Mouse (Mus musculus) thymus, postnatal 0 days (tissue): ENCODE measurements around the gene Mafk. TPM values are rescaled to one million over a fixed set of nuclear protein-coding genes. Genes with fewer than 3 reads are reported as not detected.

Experiments
- DNase-seq: peaks from one replicate; pipeline ENCODE4 v3.0.0-alpha.2; 2015; ENCODE audit warnings: low spot score
- polyA plus RNA-seq: library from polyadenylated mRNA; unstranded; fragments of >200 nt; fragmentation: Nextera tagmentation; extraction: Ambion mirVana; gene quantifications from 2 replicates; pipeline ENCODE4 v1.2.1, GENCODE M21; 2015

Mafk gene
- polyA plus RNA-seq, 1 experiment from 2014 or later: 40.8 TPM

DNA sequence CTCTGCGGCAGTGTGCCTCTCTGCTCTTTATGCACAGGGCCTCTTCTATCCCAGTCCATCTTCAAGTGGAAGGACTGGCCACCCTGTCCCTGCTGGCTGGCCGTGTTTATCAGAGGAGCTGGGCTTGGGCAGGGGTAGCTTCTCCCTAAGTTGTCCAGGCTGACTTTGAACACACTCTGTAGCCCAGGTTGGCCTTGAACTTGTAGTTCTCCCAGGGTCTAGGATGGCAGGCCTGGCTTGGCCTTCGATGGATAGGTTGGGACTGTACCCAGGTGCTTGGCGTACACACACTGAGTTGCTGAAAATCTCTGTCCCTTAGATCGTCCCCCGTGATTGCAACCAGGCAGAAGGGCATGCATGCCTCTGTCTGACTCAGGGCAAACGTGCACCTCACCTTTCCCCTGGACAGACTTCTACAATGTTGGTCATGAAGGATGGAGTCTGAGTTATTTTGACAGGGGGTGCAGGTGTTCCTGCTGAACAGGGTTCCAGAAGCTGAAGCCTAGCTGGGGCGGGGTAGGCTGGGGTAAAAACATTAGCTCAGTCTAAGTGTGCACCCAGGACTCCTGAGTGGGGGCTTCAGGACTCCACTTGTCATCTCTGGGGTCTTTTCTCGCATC lies 4.8 kb downstream of the Mafk start:
- DNase-seq: no peak

DNA sequence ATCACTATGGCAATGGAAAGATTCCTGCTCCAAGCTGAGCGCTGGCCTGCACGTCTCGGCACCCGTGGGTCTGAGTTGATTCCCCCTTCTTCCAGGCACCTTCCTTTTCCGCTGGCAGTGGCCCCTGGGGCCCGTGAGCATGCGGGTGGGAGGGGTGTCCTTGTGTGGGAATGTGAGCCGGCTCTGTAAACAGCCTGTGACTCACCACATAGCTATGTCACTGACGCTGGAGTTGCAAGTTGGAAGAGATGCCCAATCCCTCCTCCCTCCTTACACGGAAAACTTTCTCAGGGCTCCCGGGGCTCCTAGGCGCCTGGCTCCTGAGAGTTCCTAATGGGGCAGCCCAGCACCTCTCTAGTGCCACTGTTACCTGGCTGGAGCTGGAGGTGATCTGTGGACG lies 5.6 kb downstream of the Mafk start:
- DNase-seq: no peak

DNA sequence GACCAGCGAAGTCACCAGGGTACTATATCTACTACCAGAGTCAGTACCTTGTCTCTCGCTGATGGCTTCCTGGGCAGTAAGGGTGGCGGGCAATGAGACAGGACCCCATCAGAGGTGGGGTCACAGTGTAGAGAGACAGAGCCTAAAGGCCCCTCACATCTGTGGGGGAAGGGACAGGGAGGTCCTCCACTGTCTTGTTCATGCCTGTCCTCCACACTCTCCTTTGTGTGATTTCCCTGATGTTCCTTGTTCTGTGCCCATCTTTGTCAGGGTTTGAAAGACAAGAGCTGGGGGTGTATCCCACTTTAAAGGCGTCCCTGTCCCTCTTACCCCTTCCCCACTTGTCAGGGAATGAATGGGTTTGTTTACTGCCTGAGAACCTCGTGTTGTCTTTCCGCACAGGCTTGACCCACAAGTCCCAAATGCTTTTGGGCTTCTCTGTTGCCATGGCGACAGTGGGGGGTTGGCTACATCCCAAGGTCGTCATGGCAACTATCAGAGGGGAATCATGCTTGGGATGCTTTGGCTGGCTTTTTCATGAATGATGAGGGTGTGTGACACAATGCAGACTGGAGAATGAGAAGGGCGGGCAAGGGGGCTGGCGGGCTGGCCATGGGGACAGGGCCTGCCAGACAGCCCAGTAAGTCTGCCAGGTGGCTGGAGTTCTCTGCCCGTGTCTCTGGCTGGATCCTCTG lies 6.3 kb downstream of the Mafk start:
- no peak for DNase-seq

DNA sequence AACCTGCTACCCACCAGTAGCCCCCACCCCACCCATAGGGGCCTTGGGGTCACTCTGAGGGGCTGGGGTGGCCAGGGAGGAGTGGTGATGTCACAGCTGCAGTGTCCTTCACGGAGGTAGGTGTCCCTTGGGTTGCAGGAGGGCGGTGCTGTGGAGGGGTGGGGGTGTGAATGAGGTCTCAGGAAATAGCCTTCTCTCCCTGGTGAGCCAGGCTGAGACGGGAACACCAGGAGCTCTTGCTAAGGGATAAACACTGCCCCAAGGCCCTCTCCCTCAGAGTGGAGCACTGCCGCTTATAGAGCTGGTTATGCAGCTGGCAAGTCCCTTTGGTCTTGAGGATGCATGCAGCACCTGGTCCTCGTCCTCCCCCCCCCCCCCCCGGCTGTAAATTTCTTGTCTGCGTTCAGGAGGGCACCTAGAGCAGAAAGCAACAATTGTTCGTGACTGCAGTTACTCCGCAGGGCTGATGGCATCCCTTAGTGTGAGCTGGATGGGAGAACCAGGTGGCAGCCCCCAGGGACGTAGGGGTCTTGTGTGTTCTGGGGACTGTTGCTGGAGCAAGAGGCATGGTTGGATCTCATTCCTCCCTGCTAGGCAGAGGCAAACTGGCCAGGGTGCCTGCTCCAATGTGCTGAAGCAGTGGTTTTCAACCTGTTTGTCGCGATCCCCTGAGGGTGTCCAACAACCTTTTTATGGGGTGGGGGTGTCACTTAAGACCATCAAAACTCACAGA lies 7.0 kb downstream of the Mafk start:
- DNase-seq: no peak

DNA sequence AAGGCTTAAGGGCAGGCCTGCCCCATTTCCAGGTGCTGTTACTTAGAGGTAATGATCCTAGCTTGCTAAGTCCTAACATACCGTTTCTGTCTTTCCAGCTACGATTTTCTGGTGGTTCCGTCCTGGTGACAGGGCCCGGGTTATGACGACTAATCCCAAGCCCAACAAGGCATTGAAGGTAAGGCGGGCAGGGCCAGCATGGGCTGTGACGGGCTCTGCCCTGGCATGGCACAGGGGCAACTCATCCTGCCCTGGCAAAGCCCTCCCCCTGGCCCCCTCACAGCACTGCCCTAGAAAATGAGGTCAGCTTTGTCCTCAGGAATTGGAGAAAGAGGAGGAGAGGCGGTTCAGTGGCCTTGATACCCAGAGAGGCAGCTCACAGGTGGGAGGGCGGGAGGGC lies 7.7 kb downstream of the Mafk start:
- DNase-seq: no peak

DNA sequence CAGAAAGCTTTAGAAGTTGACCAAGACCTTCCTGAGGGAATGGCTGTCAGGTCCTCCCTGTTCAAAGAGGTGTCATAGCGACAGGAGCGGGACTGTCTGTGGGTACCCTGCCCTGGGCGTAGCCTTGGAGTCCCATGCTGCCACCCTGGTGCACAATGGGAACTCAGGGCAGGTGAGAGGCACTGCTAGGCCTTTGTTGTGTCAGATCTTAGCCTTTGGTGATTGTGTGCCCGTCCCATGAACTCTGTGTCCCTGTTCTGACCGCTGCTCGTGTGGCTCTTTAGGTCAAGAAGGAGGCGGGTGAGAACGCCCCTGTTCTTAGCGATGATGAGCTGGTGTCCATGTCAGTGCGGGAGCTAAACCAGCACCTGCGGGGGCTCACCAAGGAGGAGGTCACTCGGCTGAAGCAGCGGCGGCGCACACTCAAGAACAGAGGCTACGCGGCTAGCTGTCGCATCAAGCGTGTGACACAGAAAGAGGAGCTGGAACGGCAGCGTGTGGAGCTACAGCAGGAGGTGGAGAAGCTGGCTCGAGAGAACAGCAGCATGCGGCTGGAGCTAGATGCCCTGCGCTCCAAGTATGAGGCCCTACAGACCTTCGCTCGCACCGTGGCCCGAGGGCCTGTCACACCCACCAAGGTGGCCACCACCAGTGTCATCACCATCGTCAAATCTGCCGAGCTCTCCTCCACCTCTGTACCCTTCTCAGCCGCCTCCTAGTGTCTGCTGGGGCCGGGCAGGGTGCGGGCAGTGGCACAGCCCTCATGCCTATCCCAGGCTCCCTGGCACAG lies 8.7 kb downstream of the Mafk start:
- DNase-seq: no peak

DNA sequence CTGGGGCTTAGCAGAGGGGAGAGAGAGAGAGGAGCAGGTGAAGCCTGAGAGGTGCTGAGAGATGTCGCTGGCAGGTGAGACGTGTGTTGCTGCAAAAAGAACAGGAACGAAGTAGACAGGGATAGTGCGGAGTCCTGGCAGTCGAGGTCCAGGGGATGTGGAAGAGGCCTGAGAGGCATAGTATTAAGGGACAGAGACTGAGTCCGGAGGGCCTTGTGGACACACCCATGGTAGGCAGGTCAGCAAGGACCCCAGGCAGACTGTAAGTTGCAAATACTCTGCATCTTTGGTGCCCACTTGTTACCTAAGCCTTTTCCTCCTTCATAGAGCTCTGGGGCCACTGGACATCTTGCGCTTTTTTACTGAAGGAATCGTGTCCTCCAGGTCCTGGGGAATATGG lies 9.9 kb downstream of the Mafk start:
- DNase-seq: no peak

DNA sequence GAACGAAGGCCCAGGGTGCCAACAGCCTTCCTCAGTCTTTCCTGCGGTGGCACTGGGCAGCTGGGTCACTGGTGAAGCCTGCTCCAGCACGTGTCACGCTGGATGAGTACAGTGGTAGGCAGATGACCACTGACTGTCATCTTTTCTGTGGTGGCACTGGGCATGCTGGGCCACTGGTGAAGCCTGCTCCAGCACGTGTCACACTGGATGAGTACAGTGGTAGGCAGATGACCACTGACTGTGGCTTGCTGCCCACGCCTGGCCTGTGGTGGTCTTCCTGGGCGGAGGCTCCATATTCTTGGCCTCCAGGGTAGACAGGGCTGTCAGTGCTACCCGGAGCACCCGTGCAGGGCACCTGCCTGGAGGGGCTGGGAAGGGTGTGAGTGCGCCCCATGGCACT lies 10.6 kb downstream of the Mafk start:
- DNase-seq: no peak

DNA sequence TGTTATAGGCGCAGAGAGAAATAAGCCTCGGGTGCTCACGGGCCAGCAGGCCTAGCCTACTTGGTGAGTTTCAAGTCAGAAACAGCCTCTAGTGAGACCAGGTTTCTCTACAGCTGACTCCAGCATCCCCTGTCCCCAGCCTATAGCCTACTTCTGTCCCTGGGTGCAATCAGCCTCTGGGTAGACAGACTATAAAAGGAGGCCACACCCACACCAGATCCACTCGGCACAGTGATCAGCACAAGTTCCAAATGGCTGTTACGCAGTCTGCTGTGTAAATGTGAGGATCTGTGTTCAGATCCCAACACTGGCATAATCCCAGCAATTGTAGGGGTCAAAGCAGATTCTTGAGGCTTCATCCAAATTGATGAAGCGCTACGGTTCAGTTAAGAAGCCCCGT lies 11.9 kb downstream of the Mafk start:
- DNase-seq: no peak

DNA sequence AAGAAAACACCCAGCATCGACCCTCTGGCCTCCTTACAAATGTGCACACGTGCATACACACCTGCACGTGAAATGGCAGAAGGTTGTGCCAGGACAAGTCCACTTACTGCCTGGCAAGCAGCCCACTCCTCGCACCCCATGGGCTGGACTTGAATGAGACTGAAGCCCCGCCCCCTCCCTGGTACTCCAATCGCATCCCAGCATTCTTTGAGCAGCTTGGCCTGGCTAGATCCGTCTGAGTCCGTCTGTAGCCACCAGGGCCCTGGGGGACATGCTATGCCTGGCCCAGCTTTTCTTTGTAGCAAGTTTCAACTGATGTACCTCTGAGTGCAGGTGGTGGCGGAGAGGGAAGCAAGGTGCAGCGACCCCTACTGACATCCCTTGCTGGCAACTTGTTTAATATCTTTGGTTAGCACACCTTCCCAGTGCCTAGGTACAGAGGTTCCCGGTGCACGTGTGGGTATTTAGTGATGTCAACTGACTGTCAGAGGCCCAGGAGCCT lies 12.3 kb downstream of the Mafk start:
- peak; percentile 53 for DNase-seq

DNA sequence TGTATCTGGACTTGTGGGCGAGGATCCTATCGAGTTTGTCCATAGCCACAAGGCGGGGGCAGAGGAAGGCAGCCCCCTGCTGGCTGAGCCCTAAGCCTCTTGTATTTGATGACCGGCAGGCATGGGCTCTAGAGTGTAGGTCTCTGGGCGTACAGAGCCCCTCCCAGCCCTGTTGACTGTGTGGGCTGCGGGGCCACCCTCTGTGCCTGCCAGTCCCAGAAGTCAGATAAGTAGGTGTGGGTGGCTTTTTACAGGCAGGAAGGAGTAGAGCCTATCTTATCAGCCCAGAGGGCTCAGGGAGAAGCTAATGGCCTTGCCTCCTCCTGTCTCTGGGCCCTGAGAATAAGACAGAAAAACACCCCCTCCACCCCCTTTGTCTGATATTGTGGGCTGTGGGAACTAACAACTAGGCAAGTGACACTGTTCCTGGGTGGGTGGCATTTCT lies 12.8 kb downstream of the Mafk start:
- no peak for DNase-seq

DNA sequence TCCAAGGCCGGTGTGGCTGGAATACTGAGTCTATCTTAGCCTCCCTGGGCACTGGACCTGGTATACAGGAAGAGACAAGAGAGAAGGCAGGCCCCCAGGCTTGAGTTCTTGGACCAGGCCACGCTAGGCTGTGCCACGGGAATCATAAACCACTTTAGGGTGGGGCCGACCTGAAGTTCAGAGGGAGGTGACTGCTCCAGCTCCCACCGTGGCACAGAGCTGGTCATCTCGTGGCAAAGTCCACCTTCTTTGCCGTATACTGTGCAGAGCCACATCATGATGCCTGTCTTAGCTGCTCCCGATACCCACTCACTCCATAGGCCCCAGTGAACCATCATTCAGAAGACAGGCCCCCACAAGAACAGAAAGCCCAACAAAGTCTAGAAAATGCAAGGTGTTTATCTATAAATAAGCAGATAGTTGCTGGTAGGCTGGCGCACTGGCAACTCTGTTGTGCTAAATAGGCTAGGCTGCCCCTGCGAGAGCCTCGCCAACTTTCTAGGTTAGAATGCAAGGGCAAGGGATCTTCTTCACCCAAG lies 13.3 kb downstream of the Mafk start:
- DNase-seq: no peak

DNA sequence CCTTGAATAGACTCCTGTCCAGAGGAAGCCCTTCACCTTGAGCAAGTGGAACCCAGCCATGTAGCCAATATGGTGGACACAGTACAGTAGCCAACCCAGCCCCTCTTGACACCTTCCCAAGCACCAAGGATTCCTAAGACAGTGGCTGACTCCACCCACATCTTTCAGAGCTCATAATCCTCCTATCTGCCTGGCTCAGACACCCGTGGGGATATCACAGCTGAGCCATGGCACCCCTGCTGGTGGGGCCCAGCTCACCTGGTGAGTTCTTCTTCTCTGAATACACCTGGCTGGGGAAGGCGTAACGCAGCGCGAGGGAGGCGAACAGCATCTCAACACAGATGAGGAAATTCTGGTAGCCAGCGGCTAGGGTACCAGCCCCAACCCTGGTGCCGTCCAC lies 14.6 kb downstream of the Mafk start:
- DNase-seq: no peak

DNA sequence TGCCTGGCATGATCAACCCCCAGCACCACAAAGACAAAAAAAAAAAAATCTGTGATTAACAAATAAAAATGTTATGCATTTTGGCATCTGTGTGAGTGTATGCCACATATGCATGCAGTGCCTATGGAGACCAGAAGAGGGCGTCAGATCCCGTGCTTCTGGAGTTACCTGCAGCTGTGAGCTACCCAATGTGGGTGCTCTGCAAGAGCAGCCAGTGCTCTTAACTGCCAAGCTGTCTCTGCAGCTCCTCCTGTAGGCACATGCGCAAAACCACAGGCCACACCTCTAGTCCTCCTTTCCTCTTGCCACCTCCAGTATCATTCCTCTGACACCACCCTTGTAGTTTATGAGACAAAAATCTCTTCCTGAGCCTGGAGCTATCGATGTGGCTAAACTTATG lies 18.1 kb downstream of the Mafk start:
- peak; percentile 32 for DNase-seq

DNA sequence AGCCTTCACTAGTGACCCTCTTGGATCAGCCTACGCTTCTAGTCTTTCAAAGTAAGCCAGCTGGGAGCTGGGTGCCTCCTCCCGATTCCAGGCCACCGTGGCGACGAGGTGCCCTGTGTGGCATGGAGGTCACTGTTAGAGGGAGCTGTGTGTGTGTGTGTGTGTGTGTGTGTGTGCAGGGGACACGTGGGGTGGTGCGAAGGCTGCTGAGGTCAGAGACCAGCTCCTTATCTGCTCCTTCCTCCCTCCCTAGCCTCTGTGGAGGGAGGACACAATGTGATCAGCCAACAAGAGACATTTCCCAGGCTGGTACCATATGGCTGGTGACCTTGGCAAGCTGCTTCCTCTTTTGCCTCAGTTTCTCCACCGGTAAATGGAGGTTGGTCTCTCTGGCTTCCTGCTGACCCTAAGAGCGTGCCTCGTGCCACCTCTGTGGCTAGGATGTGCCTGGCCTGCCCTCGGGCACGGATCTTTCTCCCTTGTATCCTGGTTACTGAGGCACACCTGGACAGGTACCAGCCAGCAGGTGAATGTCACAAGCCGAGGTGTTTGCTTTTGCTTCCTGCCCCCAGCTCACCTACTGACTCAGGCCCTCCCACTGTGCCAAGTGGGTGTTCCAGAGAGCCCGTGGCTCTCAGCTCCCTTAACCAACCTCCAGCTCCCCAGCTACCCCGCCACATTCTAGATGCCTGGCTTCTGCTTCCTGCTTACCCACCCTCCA lies 20.5 kb downstream of the Mafk start:
- DNase-seq: no peak

DNA sequence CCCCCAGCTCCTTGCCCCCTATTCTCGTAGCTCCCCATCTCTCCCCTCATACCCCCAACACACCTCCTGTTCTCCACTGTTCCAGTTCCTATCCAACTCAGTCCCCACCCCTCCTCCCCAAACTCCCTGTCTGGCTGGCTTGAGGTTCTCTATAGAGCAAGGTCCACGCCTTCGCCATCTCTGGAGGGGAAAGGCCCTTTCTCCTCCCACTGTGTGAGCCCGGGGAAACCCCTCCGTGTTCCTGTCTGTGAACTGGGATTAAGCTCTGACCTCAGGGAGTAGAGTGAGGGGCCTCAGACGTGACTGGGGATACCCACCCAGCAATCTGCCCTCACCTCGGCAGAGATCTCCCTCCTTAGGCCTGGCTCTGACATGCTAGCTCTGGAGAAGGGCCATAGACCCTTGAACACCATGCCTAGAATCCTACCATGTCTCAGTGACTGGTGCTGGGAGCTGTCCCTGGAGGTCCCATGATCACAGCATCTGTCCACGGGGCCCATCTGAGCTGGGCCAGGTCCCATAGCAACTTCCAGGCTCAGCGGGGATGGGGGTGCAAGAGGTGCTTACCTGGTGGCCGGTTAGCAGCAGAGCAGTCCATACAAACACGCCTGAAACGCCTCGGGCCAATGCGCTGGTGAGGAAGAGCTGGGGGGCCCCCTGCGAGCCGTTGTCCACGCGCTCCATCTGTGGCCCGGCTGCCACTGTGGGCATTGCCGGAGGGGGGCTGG lies 21.2 kb downstream of the Mafk start:
- no peak for DNase-seq

DNA sequence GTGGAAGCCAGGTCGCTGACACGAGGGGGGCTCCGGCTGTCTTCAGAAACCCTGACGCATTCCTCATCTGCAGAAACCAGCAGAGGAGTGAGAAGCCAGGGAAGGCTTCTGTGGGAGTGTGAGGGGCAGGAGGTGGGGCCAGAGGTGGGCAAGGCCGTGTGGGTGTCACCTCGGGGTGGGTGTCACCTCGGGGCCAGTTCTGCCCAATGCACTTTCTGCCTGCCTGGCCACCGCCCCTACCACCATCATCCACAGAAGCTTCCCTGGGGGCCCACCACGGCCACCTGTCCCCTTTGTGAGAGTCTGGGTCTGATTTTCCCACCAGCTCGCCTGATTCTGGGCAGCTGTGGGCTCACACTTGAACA lies 21.8 kb downstream of the Mafk start:
- DNase-seq: no peak

DNA sequence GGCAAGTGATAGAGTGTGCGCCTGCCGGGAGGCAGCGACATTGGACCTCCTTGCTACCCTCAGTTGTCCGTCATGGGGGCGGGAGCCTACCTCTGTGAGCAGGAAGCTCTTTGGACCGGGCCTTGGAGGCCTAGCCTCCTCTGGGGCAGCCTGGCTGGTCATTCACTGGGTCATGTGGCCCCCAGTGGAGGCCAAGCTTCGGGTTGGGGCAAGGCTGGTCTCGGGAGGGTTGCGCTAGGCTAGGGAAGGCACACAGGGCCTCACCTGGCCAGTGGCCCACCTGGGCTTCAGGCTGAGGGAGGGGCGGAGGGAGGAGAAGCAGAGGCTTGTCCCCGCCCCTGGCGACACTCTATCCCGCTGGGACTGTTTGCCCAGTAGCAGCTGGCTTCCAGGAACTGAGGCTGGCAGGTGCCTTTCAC lies 22.7 kb downstream of the Mafk start:
- DNase-seq: no peak

DNA sequence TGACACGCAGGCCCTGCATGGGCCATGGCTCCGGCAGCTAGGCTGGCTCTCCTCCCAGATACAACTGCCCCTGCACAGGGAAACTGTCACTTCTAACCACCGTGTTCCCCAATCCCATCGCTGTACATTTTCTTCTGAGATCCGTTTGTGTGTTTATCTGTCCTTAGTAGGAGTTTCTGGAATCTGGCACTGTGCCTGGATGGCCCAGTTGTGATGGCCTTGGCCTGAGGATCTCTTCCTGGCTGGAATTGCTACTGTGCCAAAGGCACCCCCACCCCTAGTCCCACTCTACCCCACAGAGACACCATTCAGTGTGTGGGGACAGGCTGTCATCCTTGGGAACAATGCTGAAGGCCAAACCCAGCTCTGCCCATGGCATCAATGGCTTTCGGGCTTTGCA lies 24.7 kb downstream of the Mafk start:
- DNase-seq: no peak

DNA sequence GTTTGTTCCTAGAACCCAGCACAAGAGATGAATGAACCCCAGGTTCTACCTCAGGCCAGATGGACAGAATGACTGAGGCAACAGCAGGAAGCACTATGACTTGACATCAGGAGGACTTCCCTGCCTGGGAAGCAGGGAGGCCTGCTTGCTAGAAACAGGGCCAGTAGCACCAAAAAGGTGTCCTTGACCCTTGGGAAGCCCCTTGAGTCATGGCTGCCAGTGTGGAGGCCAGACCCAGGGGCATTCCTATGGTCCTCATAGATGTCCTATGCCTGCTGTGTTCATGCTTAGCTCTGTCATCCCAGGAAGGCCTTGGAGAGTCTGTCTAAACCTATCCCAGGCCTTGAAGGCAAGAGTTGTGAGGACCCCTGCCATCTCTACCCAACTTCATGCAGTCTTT lies 25.1 kb downstream of the Mafk start:
- no peak for DNase-seq
